Mouse (Mus musculus): ENCODE data around the gene Plcd3. TPM values are rescaled to one million over a fixed set of nuclear protein-coding genes. Genes with fewer than 3 reads are reported as not detected.

Gene Plcd3
- polyA plus RNA-seq, 1 experiment from 2014 or later, result 0.90 TPM

DNA sequence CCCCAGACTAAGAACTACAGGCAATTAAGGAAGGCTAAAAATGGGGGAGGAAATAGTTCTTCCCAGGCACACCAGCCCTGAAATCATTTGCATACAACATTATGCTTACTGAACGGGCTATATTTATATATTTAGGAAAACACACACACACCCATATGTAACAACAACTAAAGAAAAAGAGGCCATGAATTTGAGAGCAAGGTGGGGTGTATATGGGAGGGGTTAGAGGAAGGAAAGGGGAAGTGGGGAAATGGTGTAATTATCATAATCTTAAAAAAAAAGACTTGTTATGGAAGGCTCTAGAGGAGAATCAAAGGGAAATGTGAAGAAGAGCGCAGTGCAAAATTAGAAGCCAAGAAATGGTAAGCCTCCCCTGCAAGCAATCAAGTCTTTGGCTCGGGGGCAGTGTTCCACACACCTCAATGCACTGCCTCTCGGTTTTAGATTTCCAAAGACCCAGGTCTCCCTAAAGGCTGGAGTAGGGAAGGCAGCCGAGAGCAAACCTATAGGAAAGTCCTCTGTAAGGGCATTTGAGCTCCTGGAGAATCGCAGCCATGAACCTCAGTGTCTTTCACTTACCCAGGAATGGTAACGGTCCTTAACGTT, 73.8 kb downstream of the Plcd3 start:
- Histone ChIP-seq H3K9me3 (ENCODE audit: control insufficient read depth, low read length) (no peaks in the 10 kb centered on the region), H3K27ac (ENCODE audit: low read depth, low read length) (no peak overlapping the region; the same call in 1 of the 2 replicates), H3K9ac (ENCODE audit: low read length) (peak overlapping the region; percentile 56), H3K4me3 (ENCODE audit: low read depth, low read length) (peak overlapping the region; percentile 52), H3K4me1 (ENCODE audit: control insufficient read depth, insufficient read depth, low read length) (peaks cover 6% of the 10 kb centered on the region), H3K27me3 (ENCODE audit: control insufficient read depth, insufficient read depth, low read length) (no peaks in the 10 kb centered on the region), H3K36me3 (ENCODE audit: control insufficient read depth, insufficient read depth, low read length) (no peaks in the 10 kb centered on the region; the same call in 1 of the 2 replicates), H3K4me2 (ENCODE audit: low read depth) (peak overlapping the region; percentile 50)
- 18% methylated on average over 8 of the region's 8 CpGs for WGBS
- no peak for DNase-seq (ENCODE audit: low spot score)
- ATAC-seq (ENCODE audit: insufficient read depth, low FRiP score, low TSS enrichment), result no peak; the same call in 1 of the 2 replicates

DNA sequence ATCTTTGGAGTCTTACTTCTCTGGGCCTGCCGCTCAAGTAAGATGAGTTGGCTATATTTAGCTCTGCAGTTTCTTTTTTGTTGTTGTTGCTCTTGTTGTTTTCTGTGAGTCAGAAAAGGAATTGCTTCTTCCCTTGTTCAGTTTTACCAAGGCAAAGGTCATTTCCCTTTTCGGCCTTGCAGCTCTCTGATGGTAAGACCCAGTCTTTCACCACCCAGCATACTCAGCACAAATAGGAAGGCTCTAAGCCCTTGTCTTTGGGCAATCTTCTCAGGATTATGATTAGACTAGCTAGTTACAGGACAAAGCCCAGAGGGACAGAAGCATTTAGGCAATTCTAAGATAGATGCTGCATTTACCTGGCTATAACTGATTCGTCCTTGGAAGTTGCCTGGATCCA, 74.6 kb downstream of the Plcd3 start:
- Histone ChIP-seq H3K36me3 (ENCODE audit: control insufficient read depth, insufficient read depth, low read length) (no peaks in the 10 kb centered on the region; the same call in 1 of the 2 replicates), H3K9ac (ENCODE audit: low read length) (no peak overlapping the region), H3K4me2 (ENCODE audit: low read depth) (peak overlapping the region; percentile 50; the same call in 1 of the 2 replicates), H3K27me3 (ENCODE audit: control insufficient read depth, insufficient read depth, low read length) (no peaks in the 10 kb centered on the region), H3K4me1 (ENCODE audit: control insufficient read depth, insufficient read depth, low read length) (peaks cover 6% of the 10 kb centered on the region), H3K9me3 (ENCODE audit: control insufficient read depth, low read length) (no peaks in the 10 kb centered on the region), H3K4me3 (ENCODE audit: low read depth, low read length) (no peak overlapping the region), H3K27ac (ENCODE audit: low read depth, low read length) (no peak overlapping the region)
- no peak for ATAC-seq (ENCODE audit: insufficient read depth, low FRiP score, low TSS enrichment)
- whole genome bisulfite sequencing, result 91% methylated on average over 3 of the region's 3 CpGs
- DNase-seq (ENCODE audit: low spot score), result no peak

DNA sequence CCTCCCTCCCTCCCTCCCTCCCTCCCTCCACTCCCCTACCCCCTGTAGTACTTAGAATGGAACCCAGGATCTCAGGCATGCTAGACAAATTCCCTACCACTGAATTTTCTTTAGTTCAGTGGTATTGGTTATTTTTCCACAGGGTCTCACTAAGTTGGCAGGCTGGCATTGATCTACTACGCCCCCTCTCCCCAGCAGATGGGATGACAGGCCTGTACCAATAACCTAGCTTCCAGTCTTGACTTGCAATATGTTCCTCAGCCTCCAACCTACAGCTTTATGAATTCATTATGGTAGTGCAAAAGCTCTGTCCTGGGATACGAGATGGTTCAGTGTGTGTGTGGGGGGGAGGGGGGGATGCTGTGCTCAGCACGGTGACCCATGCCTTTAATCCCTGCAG, 77.5 kb downstream of the Plcd3 start:
- H3K4me2 ChIP-seq (ENCODE audit: low read depth), result no peak overlapping the region
- no peak overlapping the region for H3K9ac ChIP-seq (ENCODE audit: low read length)
- no peak for DNase-seq (ENCODE audit: low spot score)
- peaks cover under 1% of the 10 kb centered on the region for H3K4me1 ChIP-seq (ENCODE audit: control insufficient read depth, insufficient read depth, low read length)
- no peak overlapping the region for H3K4me3 ChIP-seq (ENCODE audit: low read depth, low read length)
- H3K36me3 ChIP-seq (ENCODE audit: control insufficient read depth, insufficient read depth, low read length), result no peaks in the 10 kb centered on the region; the same call in 1 of the 2 replicates
- no peak for ATAC-seq (ENCODE audit: insufficient read depth, low FRiP score, low TSS enrichment)
- H3K27me3 ChIP-seq (ENCODE audit: control insufficient read depth, insufficient read depth, low read length), result no peaks in the 10 kb centered on the region
- no peaks in the 10 kb centered on the region for H3K9me3 ChIP-seq (ENCODE audit: control insufficient read depth, low read length)
- H3K27ac ChIP-seq (ENCODE audit: low read depth, low read length), result no peak overlapping the region
- whole genome bisulfite sequencing, result 90% methylated on average over 3 of the region's 3 CpGs

DNA sequence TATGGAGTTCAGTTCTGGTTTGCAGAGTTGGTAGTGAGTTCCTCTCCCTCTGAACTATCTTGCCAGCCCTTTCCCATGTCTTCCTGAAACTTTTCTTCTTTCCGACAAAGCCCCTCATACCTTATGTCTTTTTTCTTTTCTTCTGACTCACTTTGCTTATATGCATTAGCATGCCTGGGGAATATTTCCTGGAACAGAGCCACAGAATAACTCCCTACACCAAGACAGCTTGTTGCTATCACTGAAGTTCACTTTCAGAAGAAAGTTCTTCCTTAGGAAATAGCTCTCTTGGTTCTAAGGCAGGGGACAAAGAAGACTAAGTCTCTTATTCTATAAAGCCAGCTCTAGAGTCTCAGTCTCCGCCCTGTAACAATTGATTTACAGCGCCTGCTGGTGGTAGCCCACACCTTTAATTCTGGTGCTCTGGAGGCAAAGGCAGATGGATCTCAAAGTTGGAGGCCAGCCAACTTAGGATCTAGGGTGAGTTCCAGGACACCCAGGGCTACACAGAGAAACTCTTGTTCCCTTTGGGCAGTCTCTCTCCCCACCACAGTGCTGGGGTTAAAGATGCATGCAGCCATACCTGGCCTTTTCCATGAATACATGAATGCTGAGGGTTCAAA, 80.6 kb downstream of the Plcd3 start:
- no peak for DNase-seq (ENCODE audit: low spot score)
- Histone ChIP-seq H3K27ac (ENCODE audit: low read depth, low read length) (no peak overlapping the region), H3K36me3 (ENCODE audit: control insufficient read depth, insufficient read depth, low read length) (no peaks in the 10 kb centered on the region; the same call in 1 of the 2 replicates), H3K9me3 (ENCODE audit: control insufficient read depth, low read length) (no peaks in the 10 kb centered on the region), H3K9ac (ENCODE audit: low read length) (no peak overlapping the region), H3K27me3 (ENCODE audit: control insufficient read depth, insufficient read depth, low read length) (no peaks in the 10 kb centered on the region), H3K4me2 (ENCODE audit: low read depth) (no peak overlapping the region), H3K4me1 (ENCODE audit: control insufficient read depth, insufficient read depth, low read length) (peaks cover under 1% of the 10 kb centered on the region; the same call in 1 of the 2 replicates), H3K4me3 (ENCODE audit: low read depth, low read length) (no peak overlapping the region)
- ATAC-seq (ENCODE audit: insufficient read depth, low FRiP score, low TSS enrichment), result no peak
- WGBS, result 73% methylated on average over 3 of the region's 3 CpGs

Other genes starting within 250 kb of the Plcd3 start
- 239 and 255 TPM in 2 replicates for gene Eftud2, start 220.7 kb downstream of the Plcd3 start, polyA plus RNA-seq (2014; fragmentation: Nextera tagmentation; extraction: Ambion mirVana)
- 1.7 and 1.9 TPM in 2 replicates for gene Ccdc103, start 220.5 kb downstream of the Plcd3 start, polyA plus RNA-seq (2014; fragmentation: Nextera tagmentation; extraction: Ambion mirVana)
- gene Fam187a, start 216.5 kb downstream of the Plcd3 start, polyA plus RNA-seq (2014; fragmentation: Nextera tagmentation; extraction: Ambion mirVana), result not detected in 2 replicates
- 0.12 and 0.20 TPM in 2 replicates for gene Gfap, start 200.7 kb downstream of the Plcd3 start, polyA plus RNA-seq (2014; fragmentation: Nextera tagmentation; extraction: Ambion mirVana)
- 5.1 and 6.6 TPM in 2 replicates for gene Kif18b, start 176.5 kb downstream of the Plcd3 start, polyA plus RNA-seq (2014; fragmentation: Nextera tagmentation; extraction: Ambion mirVana)
- gene C1ql1, start 155.0 kb downstream of the Plcd3 start, polyA plus RNA-seq (2014; fragmentation: Nextera tagmentation; extraction: Ambion mirVana), result 2.9 and 4.0 TPM in 2 replicates
- gene Nmt1, start 73.5 kb downstream of the Plcd3 start, polyA plus RNA-seq (2014; fragmentation: Nextera tagmentation; extraction: Ambion mirVana), result 51.5 and 53.3 TPM in 2 replicates
- gene Dcakd, start 73.3 kb downstream of the Plcd3 start, polyA plus RNA-seq (2014; fragmentation: Nextera tagmentation; extraction: Ambion mirVana), result 319 and 323 TPM in 2 replicates
- 4.4 and 6.4 TPM in 2 replicates for gene Acbd4, start within 50 bp of the Plcd3 start, polyA plus RNA-seq (2014; fragmentation: Nextera tagmentation; extraction: Ambion mirVana)
- gene Hexim1, start 14.6 kb upstream of the Plcd3 start, polyA plus RNA-seq (2014; fragmentation: Nextera tagmentation; extraction: Ambion mirVana), result 3.6 and 3.9 TPM in 2 replicates
- gene Hexim2, start 30.8 kb upstream of the Plcd3 start, polyA plus RNA-seq (2014; fragmentation: Nextera tagmentation; extraction: Ambion mirVana), result 5.8 and 7.5 TPM in 2 replicates
- gene Fmnl1, start 69.4 kb upstream of the Plcd3 start, polyA plus RNA-seq (2014; fragmentation: Nextera tagmentation; extraction: Ambion mirVana), result 0.78 and 1.2 TPM in 2 replicates
- not detected in 2 replicates for gene 1700023F06Rik, start 106.9 kb upstream of the Plcd3 start, polyA plus RNA-seq (2014; fragmentation: Nextera tagmentation; extraction: Ambion mirVana)
- not detected in 2 replicates for gene Spata32, start 116.8 kb upstream of the Plcd3 start, polyA plus RNA-seq (2014; fragmentation: Nextera tagmentation; extraction: Ambion mirVana)
- 2.5 and 3.5 TPM in 2 replicates for gene Map3k14, start 165.8 kb upstream of the Plcd3 start, polyA plus RNA-seq (2014; fragmentation: Nextera tagmentation; extraction: Ambion mirVana)